In the genomic region with DNA sequence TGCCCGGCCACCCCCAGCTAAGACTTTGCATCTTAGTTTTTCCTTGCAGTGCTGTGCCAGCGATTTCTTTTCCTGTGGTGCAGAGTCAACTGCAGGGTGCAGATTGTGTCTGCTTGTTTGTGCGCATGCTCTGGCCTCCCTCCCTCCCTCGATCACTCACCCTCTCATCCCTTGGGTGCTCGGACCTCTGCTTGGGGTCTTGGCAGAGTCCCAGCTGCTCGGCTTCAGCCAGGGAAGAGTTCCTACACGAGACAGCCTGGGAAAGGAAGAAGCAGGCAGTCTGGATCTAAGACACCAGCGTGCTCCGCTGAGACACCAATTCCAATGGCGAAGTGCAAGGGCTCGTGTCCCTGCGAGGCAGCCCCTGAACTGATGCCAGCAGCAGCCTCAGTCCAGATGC, we compare ENCODE assay signal across 18 mouse cellular contexts. TPM values are rescaled to one million over a fixed set of nuclear protein-coding genes. Genes with fewer than 3 reads are reported as not detected.
DNase-seq lines count a peak whose midpoint lies in the region.
"Had no signal": no experiment of that assay in that cellular context is flagged by ENCODE, and none has a peak within 500 bp of the region (broad histone marks: within the 10 kb centered on the region; RNA-seq: fewer than 3 reads in every experiment).

No protein-coding gene starts in this region.

- no peaks in the 10 kb centered on the region for H3K27me3 ChIP-seq in heart, embryonic 10.5 days (ENCODE audit: insufficient read depth, poor library complexity, severe bottlenecking)
- H3K27me3 ChIP-seq: heart, embryonic 13.5 days; midbrain, embryonic 13.5 days had no signal

- no peak overlapping the region for H3K27ac ChIP-seq in heart, embryonic 10.5 days
- H3K27ac ChIP-seq: heart, embryonic 13.5 days; midbrain, embryonic 13.5 days had no signal

- peaks cover 22% of the 10 kb centered on the region; the same call in 1 of the 2 replicates for H3K36me3 ChIP-seq in heart, embryonic 10.5 days

- whole genome bisulfite sequencing in heart, embryonic 10.5 days: 68% methylated on average over 12 of the region's 12 CpGs

- peak; percentile 40 for DNase-seq in adrenal gland, postnatal 14 days
- DNase-seq in adrenal gland, adult 8-10 months: no peak
- DNase-seq in heart, adult 8-10 months (ENCODE audit: low spot score): peak; percentile 23
- no peak for DNase-seq in heart, embryonic 10.5 days (ENCODE audit: low spot score)
- peak; percentile 15 for DNase-seq in brain, adult 2 months (ENCODE audit: low read depth, low spot score)
- peak; percentile 52 for DNase-seq in heart, postnatal 4 days
- DNase-seq in Muller cell, postnatal 12 days (ENCODE audit: inconsistent ontology term): no peak
- no peak for DNase-seq in right cerebral cortex, adult 18-20 months
- DNase-seq: cerebellum, adult 18-20 months; cerebellum, postnatal 36 days; layer of hippocampus, postnatal 36 days; lung, adult 18-20 months; spleen, adult 18-20 months had no signal

- no peak overlapping the region for H3K4me3 ChIP-seq in heart, embryonic 10.5 days
- H3K4me3 ChIP-seq: heart, embryonic 13.5 days; midbrain, embryonic 13.5 days; myocyte had no signal

- H3K4me1 ChIP-seq in heart, embryonic 10.5 days: no peaks in the 10 kb centered on the region; the same call in 1 of the 2 replicates
- H3K4me1 ChIP-seq: heart, embryonic 13.5 days; midbrain, embryonic 13.5 days had no signal

- H3K9me3 ChIP-seq in heart, embryonic 10.5 days: no peaks in the 10 kb centered on the region
- H3K9me3 ChIP-seq: heart, embryonic 13.5 days; midbrain, embryonic 13.5 days had no signal

RNA-seq across cellular contexts. Expression of a gene that starts 15.3 kb away (rescaled TPM):
- 0.56 and 1.3 TPM in 2 replicates for total RNA-seq in adrenal gland, postnatal 14 days (2021)
- under 1 TPM; 0.23 to 0.91 (median 0.31) TPM for total RNA-seq in adrenal gland, adult 8-10 months (2022)
- total RNA-seq in heart, adult 8-10 months (2022): 1 to 10 TPM; 2.4 to 5.1 (median 3.1) TPM
- polyA plus RNA-seq in heart, embryonic 10.5 days (2016; fragmentation: Nextera tagmentation; extraction: Ambion mirVana): 0.21 and 1.1 TPM in 2 replicates
- total RNA-seq in heart, postnatal 4 days (2021): 1 to 10 TPM; 2.8 to 3.4 TPM

RNA-seq across cellular contexts. Expression of a gene that starts 41.0 kb away (rescaled TPM):
- 21.5 and 21.9 TPM in 2 replicates for total RNA-seq in adrenal gland, postnatal 14 days (2021)
- total RNA-seq in adrenal gland, adult 8-10 months (2022): 100 to 1,000 TPM in 1 of 4 experiments, 10 to 100 TPM in 3; 72.9 to 102 (median 81.8) TPM
- not detected for total RNA-seq in heart, adult 8-10 months (2022)
- polyA plus RNA-seq in heart, embryonic 10.5 days (2016; fragmentation: Nextera tagmentation; extraction: Ambion mirVana): 13.5 and 14.9 TPM in 2 replicates
- under 1 TPM; 0.36 to 0.47 TPM for total RNA-seq in heart, postnatal 4 days (2021)
- total RNA-seq: MEL had no signal
- polyA plus RNA-seq: liver, adult 2 months; myocyte had no signal

RNA-seq across cellular contexts. Expression of a gene that starts 51.2 kb away (rescaled TPM):
- total RNA-seq in adrenal gland, postnatal 14 days (2021): 274 and 315 TPM in 2 replicates
- 100 to 1,000 TPM; 255 to 425 (median 320) TPM for total RNA-seq in adrenal gland, adult 8-10 months (2022)
- 10 to 100 TPM; 46.3 to 65.6 (median 57.4) TPM for total RNA-seq in heart, adult 8-10 months (2022)
- 7.1 and 12.5 TPM in 2 replicates for polyA plus RNA-seq in heart, embryonic 10.5 days (2016; fragmentation: Nextera tagmentation; extraction: Ambion mirVana)
- 100 to 1,000 TPM; 135 to 145 TPM for total RNA-seq in heart, postnatal 4 days (2021)

Comparison
In these comparisons a context has a peak if more than half of its experiments do, and no peak if none do; other contexts are left out.
1. DNase-seq: peak in adrenal gland, postnatal 14 days (single experiment), heart, adult 8-10 months (single experiment), brain, adult 2 months (single experiment) and heart, postnatal 4 days (single experiment); none in adrenal gland, adult 8-10 months (single experiment), heart, embryonic 10.5 days (single experiment), Muller cell, postnatal 12 days (single experiment) and right cerebral cortex, adult 18-20 months (single experiment).
2. RNA of a gene that starts 41.0 kb away (total RNA-seq): 72.9 to 102 TPM in adrenal gland, adult 8-10 months and 21.5 to 21.9 TPM in adrenal gland, postnatal 14 days; 0.36 to 0.47 TPM in heart, postnatal 4 days and not detected in heart, adult 8-10 months; every median in the first group is over 10 times any median in the second.